Mouse (Mus musculus) thymus, postnatal 14 days (tissue): ENCODE data around the gene Fkbp5.
A peak's percentile ranks its signal among the peaks of the same experiment; 100 is the strongest.
"Not testable (repeated sequence)": the region's sequence is repeated elsewhere in the genome, so short reads cannot be mapped to it uniquely, and the experiment has no call there.

ENCODE experiments used
- DNase-seq: peaks from one replicate; pipeline ENCODE4 v3.0.0; 2021

The Fkbp5 gene

DNA sequence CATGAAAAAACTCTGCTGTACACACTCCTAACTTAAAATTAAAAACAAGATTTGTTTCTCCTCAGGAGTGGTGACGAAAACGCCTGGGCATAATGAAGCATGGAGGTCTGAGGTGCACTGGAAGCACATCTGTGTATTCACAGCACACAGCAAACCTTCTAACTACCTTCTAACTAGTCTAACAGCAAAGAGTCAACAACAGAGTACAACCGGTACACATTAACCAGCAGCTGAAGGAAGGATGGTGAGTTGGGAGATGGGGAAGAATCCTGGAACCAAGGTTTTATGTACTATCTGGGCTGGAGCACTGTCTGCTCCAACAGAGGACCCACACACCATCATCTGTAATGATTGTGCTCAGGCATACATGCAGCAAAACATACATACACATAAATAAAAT, 65.4 kb downstream of the Fkbp5 start:
- DNase-seq, result no peak

DNA sequence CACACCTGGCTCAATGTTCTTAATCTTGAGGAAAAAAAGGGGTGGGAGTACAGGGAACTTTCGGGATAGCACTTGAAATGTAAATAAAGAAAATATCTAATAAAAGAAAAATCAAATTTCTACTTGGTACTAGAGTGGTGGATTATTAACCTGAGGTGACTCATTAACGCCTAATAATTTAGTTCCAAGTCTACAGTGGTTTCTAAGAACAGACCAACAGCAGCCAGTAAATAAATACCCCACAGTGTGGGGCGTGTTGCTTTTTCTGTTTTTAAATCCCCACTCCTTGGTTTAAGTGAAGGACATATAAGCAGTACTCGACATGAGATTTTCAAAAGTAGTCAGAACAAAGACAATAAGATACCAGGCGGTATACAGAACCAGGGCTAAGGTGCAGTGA, 65.8 kb downstream of the Fkbp5 start:
- no peak for DNase-seq

DNA sequence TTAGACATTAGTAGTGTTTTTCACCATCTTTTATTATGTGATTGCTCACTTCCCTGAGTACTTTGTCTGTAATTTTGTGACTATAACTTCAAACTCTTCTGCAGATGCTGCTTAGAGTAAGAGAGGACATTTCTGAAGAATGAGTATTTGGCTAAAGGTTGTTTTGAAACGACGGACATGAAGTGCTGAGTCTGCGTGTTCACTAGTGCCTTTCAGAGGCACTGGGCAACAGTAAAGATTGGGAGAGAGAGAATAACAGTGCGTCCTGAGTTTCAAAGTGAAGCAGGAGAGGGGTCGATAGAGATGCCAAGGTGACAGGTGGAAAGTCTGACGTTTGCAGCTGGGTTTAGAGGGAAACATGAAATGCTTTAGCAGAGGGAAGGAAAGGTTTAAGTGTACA, 69.1 kb downstream of the Fkbp5 start:
- DNase-seq, result no peak

DNA sequence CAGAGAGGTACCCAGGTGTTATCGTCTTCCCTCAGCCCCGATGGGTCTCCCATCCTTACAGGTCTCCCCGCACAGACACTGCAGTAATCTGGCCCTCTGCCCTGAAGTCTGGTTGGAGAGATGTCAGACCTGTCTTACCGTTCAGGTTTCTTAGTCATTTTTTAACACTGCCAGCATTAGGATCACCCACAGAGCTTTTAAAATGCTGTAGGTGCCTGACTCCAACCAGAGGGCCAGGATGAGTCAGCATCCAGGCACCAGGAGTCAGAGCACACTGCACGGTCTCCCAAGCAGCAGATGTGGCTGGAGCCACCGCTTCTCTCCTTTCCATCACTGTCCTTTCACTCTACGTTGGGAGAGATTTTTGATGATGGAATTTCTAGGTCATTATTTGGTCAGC, 69.5 kb downstream of the Fkbp5 start:
- no peak for DNase-seq

DNA sequence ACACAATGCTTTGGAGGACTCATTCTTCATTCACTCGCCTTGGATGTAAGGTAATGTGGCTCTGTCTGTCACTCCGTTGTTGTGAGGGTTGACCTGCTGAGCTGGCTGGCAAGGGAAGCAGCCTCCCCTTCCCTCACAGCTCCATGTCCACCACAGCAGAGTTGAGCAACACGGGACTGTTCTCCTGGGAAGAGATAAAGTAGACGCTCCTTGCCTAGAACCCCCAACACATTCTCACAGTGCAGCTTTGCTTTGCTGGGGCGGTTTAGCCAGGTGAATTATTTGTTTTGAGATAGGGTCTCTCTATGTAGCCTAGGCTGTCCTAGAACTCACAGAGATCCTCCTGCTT, 70.5 kb downstream of the Fkbp5 start:
- DNase-seq, result no peak

DNA sequence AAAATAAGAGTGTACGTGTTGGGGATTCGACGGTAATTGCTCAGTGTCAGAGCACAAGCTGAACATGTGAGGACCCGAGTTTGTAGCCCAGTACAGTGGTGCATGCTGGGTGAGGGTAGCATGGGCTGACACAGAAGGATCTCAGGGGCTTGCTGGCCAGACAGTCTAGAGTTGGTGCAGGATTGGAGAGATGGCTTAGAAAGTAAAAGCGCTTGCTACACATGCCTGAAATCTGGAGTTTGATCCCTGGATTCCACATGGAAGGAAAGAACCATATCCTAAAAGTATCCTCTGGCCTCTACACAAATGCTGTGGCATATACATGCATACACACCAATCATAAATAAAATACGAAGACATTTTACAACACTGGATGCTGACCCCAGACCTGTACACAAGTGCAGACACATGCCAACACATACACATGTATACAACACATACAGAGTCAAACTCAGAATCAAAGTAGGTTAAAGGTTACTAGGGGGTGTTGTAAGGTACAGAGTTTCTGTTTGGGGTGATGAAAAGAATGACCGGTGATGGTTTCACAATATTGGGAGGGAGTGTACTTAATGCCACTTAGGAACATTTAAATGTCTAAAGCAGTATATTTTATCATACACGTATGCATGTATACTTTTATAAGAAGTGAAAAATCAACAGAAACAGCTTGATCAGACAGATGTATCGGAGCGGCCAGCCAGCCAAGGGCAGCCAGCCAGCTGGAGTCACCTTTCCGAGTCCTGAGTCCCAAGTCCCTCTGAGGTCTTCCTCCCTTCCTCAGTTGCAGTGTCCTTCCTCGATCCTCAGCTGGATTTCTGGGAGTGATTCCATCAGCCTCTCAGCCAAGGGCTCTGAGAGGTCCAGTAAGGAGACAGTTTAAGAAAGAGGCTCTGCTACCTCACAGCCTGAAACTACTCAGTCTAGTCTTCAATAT, 71.2 kb downstream of the Fkbp5 start:
- DNase-seq, result no peak

DNA sequence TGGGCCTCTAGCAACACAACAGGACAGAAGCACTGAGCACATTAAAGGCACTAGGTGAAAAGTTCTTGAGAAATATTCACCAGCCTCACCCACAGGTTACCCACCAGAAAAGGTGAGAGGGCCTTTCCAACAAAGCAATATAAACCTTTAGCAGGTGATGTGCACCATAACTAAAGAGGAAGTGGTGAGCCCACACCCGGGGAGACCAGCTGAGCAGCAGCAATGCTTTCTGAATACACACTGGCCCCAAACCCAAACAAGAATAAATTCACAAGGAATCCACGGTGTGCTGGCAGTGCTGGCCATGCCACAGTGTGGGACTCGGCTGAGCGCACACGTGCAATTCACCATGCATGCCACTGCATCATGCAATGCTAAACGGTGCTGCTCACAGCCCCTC, 74.7 kb downstream of the Fkbp5 start:
- peak; percentile 55 for DNase-seq

DNA sequence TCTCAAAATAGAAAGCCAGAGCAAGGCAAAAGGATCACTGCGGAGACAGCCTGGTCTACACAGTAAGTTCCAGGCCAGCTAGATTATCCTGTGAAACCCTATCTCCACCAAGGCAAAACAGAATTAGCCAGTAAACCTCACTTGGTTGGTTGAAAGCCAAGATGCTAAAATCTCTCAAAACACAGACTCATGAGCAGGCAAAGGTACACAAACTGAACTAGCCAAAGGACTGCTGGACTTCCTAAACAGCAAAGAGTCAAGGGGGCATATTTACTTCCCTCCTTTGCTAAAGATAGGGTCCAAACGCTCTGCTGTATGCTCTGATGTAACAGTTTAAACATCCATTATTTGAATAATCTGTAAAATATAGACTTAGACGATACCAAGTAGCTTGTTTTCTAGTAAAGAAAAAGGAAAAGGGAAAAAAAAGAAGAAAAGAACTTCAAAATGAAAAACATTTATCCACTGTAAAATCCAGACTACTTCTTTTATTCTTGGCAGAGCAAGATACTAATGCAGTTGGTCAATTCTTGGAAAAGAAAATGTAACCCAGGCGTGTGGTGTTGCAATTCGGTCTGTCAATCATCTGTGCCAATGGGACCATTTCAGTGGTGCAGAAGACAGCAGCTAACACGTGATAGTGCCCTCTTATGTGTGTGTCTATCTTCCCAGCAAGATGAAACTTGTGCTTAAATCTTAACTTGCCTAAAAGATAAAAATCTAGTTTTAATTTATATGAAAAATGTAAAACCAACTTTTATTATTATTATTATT, 78.8 kb downstream of the Fkbp5 start:
- no peak for DNase-seq

DNA sequence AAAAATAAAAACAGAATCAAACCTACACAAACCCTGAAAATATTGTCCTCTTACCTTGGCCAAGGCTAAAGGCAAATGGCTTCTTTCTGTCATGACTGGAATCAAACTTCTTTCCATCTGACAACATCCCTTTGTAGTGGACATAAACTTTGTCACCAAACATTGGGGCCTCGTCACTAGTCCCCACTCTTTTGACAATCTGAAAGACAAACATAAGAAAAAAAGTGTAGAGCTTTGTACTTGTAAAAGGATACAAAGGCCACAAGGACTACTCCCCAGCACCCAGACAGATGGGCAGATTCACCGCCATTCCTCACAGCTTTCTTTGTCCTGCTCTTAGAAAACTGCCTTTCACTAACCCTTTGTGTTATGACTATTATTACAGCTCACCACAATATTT, 79.4 kb downstream of the Fkbp5 start:
- no peak for DNase-seq

- DNase-seq, result no peak
These were observed 82.3 kb downstream of the Fkbp5 start for GRCm38 (mm10) chr17:28434921-28435485.

GRCm38 (mm10) chr17:28433029-28433428, 84.3 kb downstream of the Fkbp5 start:
- DNase-seq, result no peak

- no peak for DNase-seq
These were observed 85.4 kb downstream of the Fkbp5 start for GRCm38 (mm10) chr17:28431931-28432335.

DNA sequence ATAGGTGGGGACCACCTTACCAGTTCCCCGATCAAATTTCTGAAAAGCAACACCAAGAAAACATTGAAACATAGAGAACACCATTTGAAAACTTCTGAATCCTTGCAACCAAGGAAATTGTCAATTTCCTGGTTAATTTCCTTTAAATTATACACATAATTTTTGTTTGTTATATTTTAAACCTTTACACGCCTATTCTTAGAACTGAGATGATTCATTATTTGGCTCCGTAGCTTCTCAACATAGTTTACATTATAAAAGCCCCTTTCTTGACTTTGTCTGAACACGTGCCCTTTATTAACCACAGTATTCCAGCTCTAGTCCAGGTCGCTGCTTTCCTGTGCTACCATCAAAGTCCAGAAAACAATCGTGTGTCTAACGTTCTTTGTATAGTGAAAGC, 86.3 kb downstream of the Fkbp5 start:
- DNase-seq, result no peak

DNA sequence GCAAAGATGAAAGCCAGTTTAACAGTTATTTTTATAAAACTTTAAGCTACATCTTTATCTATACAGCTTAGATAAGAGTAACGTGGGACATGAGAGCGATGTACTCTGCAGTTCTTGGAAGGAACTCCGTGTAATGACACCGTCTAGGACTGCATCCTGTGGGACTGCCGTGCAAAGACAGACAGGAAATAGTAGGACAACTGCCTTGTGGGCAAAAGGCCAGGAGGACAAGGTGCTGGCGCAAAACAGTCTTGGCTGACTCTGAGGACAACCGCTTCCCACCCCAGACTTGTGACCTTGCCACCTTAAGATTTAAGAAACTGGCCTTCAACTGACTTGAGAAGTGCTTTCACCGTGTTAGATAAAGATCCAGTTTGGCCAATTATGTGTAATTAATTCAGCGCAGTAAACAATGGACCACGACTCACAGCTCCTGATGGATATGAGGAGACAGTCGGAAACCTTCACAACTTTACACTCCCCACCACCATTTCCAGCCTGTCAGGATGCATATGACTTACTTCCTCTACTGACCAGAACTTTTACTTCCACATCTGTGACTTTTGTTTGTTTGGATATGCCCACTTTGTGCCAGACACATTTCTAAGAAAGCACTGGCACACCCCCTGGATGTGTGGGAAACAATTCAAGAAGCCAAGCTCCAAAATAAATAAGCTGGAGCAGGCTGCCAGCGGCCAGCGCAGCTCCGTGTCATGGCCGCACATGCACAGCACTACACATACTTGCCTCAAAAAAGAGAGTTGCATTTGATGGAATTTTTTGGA, 88.7 kb downstream of the Fkbp5 start:
- DNase-seq, result no peak

- no peak for DNase-seq
These were observed 89.7 kb downstream of the Fkbp5 start for GRCm38 (mm10) chr17:28427666-28428065.

- DNase-seq, result no peak
These were observed 93.0 kb downstream of the Fkbp5 start for GRCm38 (mm10) chr17:28424373-28424772.

DNA sequence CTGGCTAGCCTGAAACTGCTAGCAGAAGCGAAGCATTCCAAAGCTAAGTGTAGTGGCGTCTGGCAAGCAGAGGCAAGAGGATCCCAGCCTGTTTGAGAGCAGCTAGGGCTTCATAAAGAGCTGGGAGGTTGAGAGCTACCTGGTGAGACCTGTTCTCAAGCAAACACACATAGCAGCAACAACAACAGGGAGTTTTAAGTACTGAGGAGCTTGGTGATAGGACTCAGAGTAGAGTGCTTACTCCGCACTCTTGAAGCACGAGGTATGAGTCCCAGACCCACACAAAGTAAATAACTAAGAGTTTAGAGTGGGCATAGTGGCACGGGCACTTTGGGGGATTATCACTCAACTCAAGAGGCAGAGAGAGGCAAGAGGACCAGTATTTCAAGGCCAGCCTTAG, 96.3 kb downstream of the Fkbp5 start:
- DNase-seq, result no peak

GRCm38 (mm10) chr17:28420229-28421051, 96.9 kb downstream of the Fkbp5 start:
- no peak for DNase-seq

GRCm38 (mm10) chr17:28419636-28420035, 97.7 kb downstream of the Fkbp5 start:
- no peak for DNase-seq

GRCm38 (mm10) chr17:28418954-28419353, 98.4 kb downstream of the Fkbp5 start:
- no peak for DNase-seq

DNA sequence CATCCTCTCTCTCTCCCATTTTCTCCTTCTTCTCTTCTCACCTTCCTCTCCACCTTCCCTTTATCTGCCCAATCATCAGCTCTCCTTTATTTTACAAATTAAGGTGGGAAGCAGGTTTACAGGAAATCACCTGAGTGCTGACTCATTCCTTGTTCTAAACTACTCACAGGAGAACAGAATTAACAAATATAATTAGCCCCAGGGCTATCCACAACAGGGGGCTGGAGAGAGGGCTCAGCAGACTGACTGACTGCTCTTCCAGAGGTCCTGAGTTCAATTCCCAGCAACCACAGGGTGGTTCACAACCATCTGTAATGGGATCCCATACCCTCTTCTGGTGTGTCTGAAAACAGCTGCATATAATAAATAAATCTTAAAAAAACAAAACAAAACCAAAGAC, 98.8 kb downstream of the Fkbp5 start:
- DNase-seq, result not testable (repeated sequence)

DNA sequence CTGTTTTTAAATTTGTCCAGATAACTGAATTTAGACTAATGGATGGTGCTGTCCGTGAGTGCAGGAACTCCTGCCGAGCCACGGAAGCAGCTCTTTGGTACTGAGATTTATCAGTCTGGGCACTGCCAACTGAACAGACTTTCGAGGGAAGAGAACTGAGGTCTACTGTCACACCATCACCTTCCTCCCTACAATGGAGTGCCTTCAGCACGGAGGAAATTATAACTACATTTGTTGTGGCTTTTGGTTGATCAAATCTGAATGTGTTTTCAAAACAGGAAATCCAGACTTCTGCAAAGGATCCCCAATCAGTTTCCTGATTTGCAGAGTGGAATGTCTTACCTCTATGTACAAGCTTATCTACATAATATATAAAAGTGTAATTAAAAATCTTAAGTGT, 99.6 kb downstream of the Fkbp5 start:
- DNase-seq, result no peak
